Mouse (Mus musculus): ENCODE measurements at regions not wholly inside any gene's neighbourhood (a gene's known extent, or its start where the extent isn't known, plus 50 kb on each side); places are given as distances from the start of the nearest gene placed in this dataset.
A peak's percentile ranks its signal among the peaks of the same experiment; 100 is the strongest.

DNA sequence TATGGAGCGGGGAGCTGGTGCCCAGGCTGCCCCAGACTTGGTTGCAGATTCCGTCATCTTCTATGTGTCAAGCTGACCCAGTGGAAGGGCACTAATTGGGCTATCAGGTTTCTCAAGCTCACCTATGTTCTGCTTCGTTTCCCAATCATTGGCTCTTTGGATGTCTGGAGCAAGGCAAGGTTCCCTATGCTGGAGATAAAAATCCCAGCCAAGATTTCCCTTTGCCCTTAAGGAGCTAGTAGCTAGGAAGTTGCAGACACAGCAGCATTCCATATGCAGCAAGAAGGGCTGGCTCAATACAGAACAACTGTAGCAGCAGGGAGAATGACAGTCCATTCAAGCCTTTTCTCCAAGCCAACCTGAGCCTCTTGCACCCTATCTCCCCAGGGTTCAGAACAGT lies 159.2 kb upstream of the Zfp706 start:
- DNase-seq = no peak

DNA sequence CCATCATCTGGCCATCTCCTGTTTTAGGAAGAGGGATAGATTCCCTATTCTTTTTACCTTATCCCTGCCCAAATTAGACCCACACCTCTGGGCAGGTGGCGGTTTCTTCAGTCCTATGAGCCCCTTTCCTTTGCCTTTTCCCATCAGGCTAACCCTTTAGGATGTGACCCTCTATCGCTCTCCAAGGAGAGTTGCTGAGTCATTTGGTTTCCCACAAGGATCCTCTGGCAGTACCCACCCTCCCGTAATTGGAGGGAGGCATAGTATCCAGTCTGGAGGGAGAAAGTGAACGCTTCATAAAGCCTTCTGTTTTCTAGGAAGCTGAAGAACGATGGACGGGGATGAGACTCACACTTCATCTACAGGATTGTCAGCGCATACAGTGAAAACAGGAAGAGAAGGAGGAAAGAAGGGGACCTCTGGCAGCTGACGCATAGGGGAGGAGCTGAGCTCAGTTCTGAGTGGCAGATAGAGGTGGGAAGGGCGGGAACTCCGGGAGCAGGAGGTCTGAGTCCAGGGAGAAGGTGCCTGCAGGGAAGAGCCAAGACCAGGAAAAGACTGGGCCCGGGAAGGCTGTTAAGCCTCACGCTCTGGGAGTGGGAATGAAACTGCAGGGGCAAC lies 158.4 kb upstream of the Zfp706 start:
- no peak for DNase-seq

GRCm38 (mm10) chr15:37165216-37165615 lies 157.6 kb upstream of the Zfp706 start:
- DNase-seq = no peak

- peak; percentile 79 for DNase-seq
Observed at GRCm38 (mm10) chr15:37164191-37165135, 156.9 kb upstream of the Zfp706 start.

GRCm38 (mm10) chr15:37159956-37160355 lies 152.4 kb upstream of the Zfp706 start:
- no peak for DNase-seq

DNA sequence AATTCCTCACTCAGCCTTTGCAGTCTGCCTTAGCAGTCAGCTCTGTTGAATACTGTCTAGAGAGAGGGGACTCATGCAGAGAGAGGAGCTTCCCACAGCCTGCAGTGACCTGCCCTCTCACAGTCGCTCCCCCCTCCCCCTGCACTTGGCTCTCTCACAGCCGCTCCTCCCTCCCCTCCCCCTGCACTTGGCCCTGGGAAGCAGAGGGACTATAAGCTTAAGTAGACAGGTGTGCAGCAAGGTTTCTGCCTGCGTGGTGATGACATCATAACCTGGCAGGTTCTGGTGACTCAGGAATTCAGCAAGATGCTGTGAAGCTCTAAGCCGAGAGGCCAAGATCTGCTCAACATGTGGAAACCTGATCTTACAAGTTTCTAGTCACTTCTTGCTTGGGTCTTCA lies 151.8 kb upstream of the Zfp706 start:
- peak; percentile 30 for DNase-seq

- peak; percentile 46 for DNase-seq
Observed at GRCm38 (mm10) chr15:37157386-37157785, 149.8 kb upstream of the Zfp706 start.

GRCm38 (mm10) chr15:37154934-37155333 lies 147.4 kb upstream of the Zfp706 start:
- DNase-seq = no peak

GRCm38 (mm10) chr15:37153177-37153576 lies 145.6 kb upstream of the Zfp706 start:
- DNase-seq = peak; percentile 24

DNA sequence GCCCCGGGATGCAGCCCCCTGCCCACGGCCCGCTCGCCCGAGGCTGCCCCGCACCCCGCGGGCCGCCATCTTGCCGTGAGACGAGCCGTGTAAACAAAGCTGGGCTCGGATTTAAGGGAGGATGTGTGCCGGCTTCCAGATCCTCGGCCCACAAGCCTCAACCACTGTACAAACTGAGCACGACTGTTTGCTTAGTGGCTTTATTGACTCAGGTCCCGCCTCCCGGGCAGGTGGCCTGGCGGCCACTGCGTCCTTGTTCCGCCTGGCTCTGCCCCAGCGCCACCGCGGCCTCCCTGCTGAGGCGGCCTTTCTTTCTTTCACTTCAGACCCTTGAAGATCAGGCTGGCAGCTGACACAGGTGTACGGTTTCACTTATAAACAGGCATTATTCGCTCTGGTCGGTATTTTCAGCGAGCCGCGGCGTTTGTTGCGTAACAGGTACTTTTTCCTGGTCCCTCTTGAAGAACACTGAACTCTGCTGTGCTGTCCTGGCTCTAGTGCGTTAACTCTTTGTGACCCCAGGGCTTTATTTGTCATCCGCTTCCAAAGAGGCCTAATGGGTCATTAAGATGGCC lies 128.1 kb upstream of the Zfp706 start:
- peak; percentile 63 for DNase-seq

GRCm38 (mm10) chr15:37134913-37135589 lies 127.5 kb upstream of the Zfp706 start:
- DNase-seq = peak; percentile 38

DNA sequence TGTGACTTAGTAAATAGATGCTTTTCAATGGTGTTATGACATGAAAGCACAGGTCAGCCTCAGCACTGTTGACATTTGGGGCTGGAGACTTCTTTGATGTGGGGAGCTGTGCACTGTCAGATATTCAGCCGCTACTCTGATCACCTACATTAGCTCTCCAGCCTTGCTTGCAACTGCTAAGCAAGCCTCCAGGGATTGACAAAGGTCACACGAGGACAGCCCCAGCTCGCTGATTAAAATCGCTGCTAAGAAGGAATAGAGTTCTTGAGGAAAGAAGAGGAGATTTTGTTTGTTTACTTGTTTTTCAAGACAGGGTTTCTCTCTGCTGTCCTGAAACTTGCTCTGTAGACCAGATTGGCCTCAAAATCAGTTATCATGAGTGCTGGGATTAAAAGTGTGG lies 126.8 kb upstream of the Zfp706 start:
- DNase-seq = peak; percentile 15

DNA sequence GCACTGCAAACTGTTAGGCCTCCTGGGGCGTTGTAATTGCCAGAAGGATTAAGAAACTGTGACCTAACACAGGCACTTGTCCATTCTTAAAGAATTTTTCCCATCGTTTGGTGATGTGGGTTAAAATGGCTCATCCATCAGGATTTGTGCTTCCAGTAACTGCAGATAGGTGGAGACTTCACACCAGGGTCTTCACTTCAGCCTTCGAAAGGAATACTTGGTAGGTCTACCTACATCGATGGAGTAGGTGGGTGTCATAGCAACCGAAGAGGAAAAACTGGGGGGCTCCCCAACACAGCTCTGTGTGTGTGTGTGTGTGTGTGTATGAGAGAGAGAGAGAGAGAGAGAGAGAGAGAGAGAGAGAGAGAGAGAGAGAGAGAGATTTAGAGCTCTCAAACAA lies 126.3 kb upstream of the Zfp706 start:
- DNase-seq = peak; percentile 36

DNA sequence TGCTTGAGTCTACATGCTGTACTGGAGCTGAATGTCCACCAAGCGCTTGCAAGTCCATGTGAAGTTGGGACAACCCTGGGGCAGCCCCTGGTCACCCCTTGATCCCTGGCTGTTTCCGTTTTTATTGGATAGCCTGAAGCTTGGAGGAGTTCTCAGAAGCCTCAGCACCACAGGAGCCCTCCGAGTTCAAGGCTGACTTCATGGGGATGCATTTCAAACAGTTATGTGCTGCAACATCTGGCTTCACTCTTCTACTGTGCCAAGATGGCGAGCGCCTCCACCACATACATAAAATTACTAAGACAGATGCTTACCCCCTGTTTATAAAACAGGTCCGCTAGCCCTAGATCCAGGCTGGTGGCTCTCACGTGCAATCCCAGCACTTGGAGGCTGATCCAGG lies 120.1 kb upstream of the Zfp706 start:
- DNase-seq = no peak

GRCm38 (mm10) chr15:37127170-37127569 lies 119.6 kb upstream of the Zfp706 start:
- no peak for DNase-seq

GRCm38 (mm10) chr15:37125823-37126222 lies 118.2 kb upstream of the Zfp706 start:
- DNase-seq = no peak

DNA sequence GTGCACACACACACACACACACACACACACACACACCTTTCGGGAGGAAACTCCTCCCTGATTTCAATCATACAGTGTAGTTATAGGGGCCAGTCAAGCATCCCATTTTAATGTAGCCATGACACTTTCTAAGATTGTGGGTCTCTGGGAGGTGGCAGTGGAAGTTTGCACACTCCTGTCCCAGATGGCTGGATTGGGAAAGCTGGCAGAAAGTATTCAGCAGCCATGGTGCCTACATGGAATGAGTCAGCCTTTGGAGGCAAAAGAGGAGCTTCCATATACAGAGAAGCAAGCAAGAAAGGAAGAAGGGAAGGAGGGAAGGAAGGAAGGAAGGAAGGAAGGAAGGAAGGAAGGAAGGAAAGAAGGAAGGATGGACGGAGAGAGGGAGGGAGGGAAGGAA lies 117.4 kb upstream of the Zfp706 start:
- DNase-seq = no peak

DNA sequence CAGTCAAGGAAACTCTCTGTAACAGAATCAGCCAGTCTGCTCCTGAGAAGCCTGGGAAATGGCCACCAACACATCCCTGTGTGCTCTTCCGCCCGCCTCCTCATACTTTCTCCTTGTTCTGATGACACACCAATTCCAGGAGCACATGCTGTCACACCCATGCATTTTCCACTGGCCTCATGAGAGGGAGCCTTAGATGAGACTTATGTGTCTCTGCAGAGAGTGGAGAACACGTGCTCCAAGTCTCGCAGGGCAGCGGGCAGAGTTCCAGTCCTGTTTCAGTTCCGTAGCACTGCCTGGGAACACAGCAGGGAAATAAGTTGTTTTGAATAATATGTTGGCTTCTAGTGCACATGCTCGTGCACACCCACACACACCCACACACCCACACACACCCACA lies 116.7 kb upstream of the Zfp706 start:
- no peak for DNase-seq

DNA sequence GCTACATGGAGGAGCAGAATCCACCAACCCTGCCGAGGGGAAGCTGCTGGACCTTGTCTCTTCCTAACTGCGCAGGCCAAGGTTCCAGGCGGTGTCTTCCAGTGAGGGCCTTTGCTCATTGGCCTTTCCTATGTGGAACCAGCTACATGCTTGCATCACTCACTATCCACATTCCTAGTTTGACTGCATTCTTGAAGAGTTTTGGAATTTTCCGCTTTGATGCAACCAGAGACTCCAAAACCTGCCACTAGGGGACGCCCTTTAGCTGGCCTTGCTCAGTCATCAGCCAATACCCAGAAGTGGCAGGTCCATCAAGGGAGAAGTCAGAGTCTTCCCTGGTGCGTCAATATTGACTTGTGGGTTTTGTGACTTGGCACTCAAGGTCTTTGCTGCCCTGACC lies 112.8 kb upstream of the Zfp706 start:
- peak; percentile 88 for DNase-seq

DNA sequence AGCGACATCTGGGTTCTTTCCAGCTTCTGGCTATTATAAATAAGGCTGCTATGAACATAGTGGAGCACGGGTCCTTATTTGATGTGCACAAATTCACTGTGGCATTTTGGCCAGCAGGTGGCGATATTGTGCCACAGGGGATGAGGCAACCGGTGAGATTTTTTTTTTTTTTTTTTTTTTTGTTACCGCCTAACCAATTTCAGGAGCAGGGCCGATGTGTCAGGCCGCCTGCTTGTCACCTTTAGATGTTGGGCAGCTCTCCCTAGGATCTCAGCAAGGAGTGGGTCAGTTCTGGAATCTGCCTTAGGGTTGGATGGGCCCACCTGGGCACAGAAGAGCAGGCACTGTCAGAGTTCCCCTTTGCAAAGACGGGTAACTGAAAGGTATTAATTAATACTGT lies 106.5 kb upstream of the Zfp706 start:
- DNase-seq = peak; percentile 69

DNA sequence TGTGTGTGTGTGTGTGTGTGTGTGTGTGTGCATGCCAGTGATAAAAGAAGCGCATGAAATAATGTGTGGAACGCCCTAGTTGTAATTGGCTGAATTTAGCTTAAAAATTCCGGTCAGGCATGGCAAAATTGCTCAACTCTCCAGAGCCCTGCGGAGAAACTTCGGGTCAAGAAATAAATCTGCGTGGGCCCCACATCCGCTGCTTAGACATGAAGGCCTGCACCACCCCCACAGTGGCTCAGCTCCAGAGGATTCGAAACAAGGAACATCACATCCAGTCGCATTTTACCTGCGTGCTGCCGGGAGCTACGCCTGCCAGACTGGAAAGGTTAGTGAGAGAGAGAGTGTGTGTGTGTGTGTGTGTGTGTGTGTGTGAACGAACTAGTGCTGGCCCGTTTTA lies 102.9 kb upstream of the Zfp706 start:
- no peak for DNase-seq

- DNase-seq = peak; percentile 67
Observed at GRCm38 (mm10) chr15:37102035-37102555, 94.5 kb upstream of the Zfp706 start.

- DNase-seq = no peak
Observed at GRCm38 (mm10) chr15:37101419-37101818, 93.8 kb upstream of the Zfp706 start.

All from kidney, adult 9 months (tissue).